Mouse (Mus musculus): ENCODE data around the gene Prr36.

DNA sequence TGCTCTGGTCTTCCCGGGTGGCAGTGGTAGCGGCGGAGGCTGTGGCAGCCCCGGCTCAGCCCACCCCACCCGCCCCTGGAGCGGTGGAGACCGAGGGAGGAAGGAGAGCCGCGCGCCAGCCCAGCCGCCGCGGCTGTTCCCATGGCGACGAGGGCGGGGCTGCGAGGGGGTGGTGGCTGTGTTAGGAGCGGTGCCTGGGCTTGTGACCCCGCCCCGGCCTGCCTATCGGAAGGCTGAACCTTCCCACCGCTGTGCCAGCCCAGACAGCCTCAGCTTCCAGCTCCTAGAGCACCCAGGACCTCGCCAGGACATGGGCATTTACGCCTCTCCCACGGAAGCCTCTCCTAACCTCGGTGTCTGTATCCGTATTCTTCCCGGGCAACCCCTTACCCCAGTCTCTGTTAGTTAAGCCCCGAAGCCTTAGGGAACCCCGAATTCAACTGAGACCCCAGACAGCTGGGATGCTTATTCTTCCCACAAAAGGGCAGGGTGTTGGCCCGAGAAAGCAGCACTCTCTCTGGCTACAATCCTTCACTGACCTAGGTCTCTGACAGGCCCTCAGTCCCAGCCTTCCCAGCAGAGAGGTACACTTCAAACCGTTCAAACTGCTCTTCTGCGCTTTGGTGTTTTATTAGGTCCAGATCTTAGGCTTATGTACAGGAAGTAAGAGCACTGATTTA, 42.0 kb upstream of the Prr36 start, which contains the start of gene Ctxn1:
- TF ChIP-seq CTCF (IDR thresholded peaks at IDR 0.05; ENCODE audit: low read depth) (no peak), EP300 (optimal IDR thresholded peaks at IDR 0.05) (no peak)

Data from stomach, postnatal 0 days (tissue).